Mouse (Mus musculus): ENCODE data around the gene Ifitm6. TPM values are rescaled to one million over a fixed set of nuclear protein-coding genes. Genes with fewer than 3 reads are reported as not detected.
"Not testable (repeated sequence)": the region's sequence is repeated elsewhere in the genome, so short reads cannot be mapped to it uniquely, and the experiment has no call there.

The Ifitm6 gene
- 0.27 and 0.37 TPM in 2 replicates for polyA plus RNA-seq (2014; fragmentation: Nextera tagmentation; extraction: Ambion mirVana)

DNA sequence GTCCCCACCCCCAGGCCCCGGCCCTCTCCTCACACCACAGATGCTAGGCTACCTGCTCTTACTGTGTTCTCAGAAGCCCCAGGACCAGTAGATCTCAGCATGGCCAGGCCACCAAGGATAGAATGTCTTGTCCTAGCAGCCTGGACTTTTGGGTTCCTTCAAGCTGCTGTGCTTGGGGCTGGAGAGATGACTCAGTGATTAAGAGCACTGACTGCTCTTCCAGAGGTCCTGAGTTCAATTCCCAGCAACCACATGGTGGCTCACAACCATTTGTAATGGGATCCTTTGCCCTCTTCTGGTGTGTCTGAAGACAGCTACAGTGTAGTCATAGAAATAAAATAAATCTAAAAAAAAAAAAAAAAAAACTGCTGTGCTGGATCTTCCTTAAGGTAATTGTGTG is at the start of gene Ifitm6:
Gene Ifitm6 (minus strand): TSS at position 101 of the 400 bp plus-strand sequence.
- not testable (repeated sequence) for H3K4me2 ChIP-seq (ENCODE audit: low read length); DNase-seq (ENCODE audit: low spot score); H3K27ac ChIP-seq (ENCODE audit: low read depth, low read length); H3K36me3 ChIP-seq (ENCODE audit: control insufficient read depth, insufficient read depth, low read length); H3K4me1 ChIP-seq (ENCODE audit: control insufficient read depth, insufficient read depth, low read length); H3K9ac ChIP-seq (ENCODE audit: low read length); H3K27me3 ChIP-seq (replicated peaks; ENCODE audit: control insufficient read depth, insufficient read depth, low read length); ATAC-seq; H3K4me3 ChIP-seq (ENCODE audit: low read depth, low read length); H3K9me3 ChIP-seq (replicated peaks; ENCODE audit: control insufficient read depth, low read length)
- WGBS: 92% methylated on average over 1 of the region's 1 CpGs

DNA sequence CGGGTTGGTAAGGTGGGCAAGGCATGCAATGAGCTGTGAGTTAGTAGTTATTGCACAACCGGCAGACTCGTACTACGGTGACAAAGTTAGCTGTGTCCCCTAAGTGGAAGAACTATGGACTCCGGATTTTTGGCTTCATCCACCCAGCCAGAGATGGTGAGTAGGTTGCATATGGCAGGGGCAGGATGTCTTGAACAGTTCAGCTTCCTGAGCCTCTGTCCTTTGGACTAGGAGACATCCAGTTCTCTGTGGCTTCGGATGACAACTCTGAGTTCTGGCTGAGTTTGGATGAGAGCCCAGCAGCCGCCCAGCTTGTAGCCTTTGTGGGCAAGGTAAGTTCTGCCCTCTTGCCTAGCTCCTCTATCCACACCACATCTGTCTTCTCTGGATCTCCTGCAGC is 46.9 kb upstream of the Ifitm6 start:
- ATAC-seq (no peak), DNase-seq (ENCODE audit: low spot score) (no peak)
- H3K4me3 ChIP-seq (ENCODE audit: low read depth, low read length): no peak overlapping the region
- no peaks in the 10 kb centered on the region for H3K27me3 ChIP-seq (replicated peaks; ENCODE audit: control insufficient read depth, insufficient read depth, low read length)
- no peak overlapping the region for H3K27ac ChIP-seq (ENCODE audit: low read depth, low read length)
- H3K4me2 ChIP-seq (ENCODE audit: low read length): no peak overlapping the region
- H3K4me1 ChIP-seq (ENCODE audit: control insufficient read depth, insufficient read depth, low read length): peaks cover 17% of the 10 kb centered on the region; the same call in 1 of the 2 replicates
- H3K36me3 ChIP-seq (ENCODE audit: control insufficient read depth, insufficient read depth, low read length): peaks cover 54% of the 10 kb centered on the region
- WGBS: 96% methylated on average over 7 of the region's 7 CpGs
- H3K9ac ChIP-seq (ENCODE audit: low read length): no peak overlapping the region
- H3K9me3 ChIP-seq (replicated peaks; ENCODE audit: control insufficient read depth, low read length): no peaks in the 10 kb centered on the region

DNA sequence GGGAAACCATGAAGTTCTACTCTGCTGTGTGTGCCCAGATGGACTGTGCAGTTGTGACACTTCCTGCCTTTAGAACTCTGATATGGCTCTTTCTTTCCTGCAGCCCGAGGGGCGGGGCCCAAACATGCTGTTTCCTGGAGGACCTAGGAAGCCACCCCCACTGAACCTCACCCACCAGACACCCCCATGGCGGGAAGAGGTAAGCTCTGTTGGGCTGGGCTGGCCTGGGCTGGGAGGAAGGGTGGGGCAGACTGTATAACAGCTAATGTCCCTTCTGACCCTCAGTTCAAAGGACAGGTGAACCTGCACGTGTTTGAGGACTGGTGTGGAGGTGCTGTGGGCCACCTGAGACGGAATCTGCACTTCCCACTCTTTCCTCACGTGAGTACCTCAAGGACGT is 46.5 kb upstream of the Ifitm6 start:
- Histone ChIP-seq H3K27me3 (replicated peaks; ENCODE audit: control insufficient read depth, insufficient read depth, low read length) (no peaks in the 10 kb centered on the region), H3K9ac (ENCODE audit: low read length) (no peak overlapping the region), H3K4me2 (ENCODE audit: low read length) (no peak overlapping the region), H3K4me1 (ENCODE audit: control insufficient read depth, insufficient read depth, low read length) (peaks cover 17% of the 10 kb centered on the region; the same call in 1 of the 2 replicates), H3K9me3 (replicated peaks; ENCODE audit: control insufficient read depth, low read length) (no peaks in the 10 kb centered on the region), H3K4me3 (ENCODE audit: low read depth, low read length) (no peak overlapping the region), H3K27ac (ENCODE audit: low read depth, low read length) (no peak overlapping the region), H3K36me3 (ENCODE audit: control insufficient read depth, insufficient read depth, low read length) (peaks cover 54% of the 10 kb centered on the region)
- WGBS: 93% methylated on average over 7 of the region's 7 CpGs
- ATAC-seq: no peak
- DNase-seq (ENCODE audit: low spot score): no peak

DNA sequence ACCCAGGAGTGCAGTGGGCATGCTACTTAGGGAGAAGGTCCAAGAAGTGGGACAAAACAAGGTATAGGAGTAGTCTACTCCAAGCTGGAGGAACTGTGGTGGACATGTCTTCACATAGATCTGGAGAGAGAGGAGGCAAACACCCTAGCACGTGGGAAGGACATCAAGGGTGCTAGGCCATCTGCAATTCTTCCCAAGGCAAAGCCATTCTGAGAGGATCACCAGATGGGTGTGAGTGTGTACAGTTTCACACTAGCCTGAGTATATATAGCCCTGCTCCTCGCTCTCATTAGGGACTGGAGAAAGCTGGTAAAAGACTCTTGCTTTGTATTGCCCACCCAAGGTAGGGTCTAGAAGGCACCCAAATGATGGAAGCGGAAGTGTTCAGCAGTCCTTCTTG is 45.6 kb upstream of the Ifitm6 start:
- Histone ChIP-seq H3K9me3 (replicated peaks; ENCODE audit: control insufficient read depth, low read length) (no peaks in the 10 kb centered on the region), H3K9ac (ENCODE audit: low read length) (no peak overlapping the region), H3K27ac (ENCODE audit: low read depth, low read length) (no peak overlapping the region), H3K4me2 (ENCODE audit: low read length) (no peak overlapping the region), H3K27me3 (replicated peaks; ENCODE audit: control insufficient read depth, insufficient read depth, low read length) (no peaks in the 10 kb centered on the region), H3K36me3 (ENCODE audit: control insufficient read depth, insufficient read depth, low read length) (peaks cover 48% of the 10 kb centered on the region), H3K4me1 (ENCODE audit: control insufficient read depth, insufficient read depth, low read length) (peaks cover 17% of the 10 kb centered on the region; the same call in 1 of the 2 replicates), H3K4me3 (ENCODE audit: low read depth, low read length) (no peak overlapping the region)
- WGBS: 89% methylated on average over 3 of the region's 3 CpGs
- no peak for ATAC-seq
- no peak for DNase-seq (ENCODE audit: low spot score)

DNA sequence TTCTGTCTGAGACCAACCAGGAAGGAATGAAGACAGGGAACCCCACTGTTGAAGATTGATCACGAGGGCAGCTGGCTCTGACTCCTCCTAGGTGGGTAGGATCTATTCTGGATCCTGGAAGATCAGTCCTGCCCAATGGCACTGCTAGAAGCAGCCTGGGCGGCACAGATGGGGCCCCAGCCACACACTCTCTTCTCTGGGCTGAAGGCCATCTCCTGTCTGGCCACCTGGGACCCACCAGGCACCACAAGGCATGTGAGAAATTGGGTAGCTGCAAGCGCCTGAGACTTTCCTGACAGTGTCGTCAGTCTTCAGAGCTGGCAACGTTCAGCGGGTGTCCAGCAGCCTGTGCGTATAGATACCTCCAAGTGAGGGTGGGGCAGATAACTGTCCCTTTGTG is 44.8 kb upstream of the Ifitm6 start:
- no peak for DNase-seq (ENCODE audit: low spot score)
- H3K4me3 ChIP-seq (ENCODE audit: low read depth, low read length): peak overlapping the region; percentile 94; the same call in 1 of the 2 replicates
- no peak for ATAC-seq
- WGBS: 82% methylated on average over 7 of the region's 7 CpGs
- H3K9me3 ChIP-seq (replicated peaks; ENCODE audit: control insufficient read depth, low read length): no peaks in the 10 kb centered on the region
- H3K27ac ChIP-seq (ENCODE audit: low read depth, low read length): no peak overlapping the region
- peaks cover 40% of the 10 kb centered on the region for H3K36me3 ChIP-seq (ENCODE audit: control insufficient read depth, insufficient read depth, low read length)
- no peaks in the 10 kb centered on the region for H3K27me3 ChIP-seq (replicated peaks; ENCODE audit: control insufficient read depth, insufficient read depth, low read length)
- H3K9ac ChIP-seq (ENCODE audit: low read length): peak overlapping the region; percentile 8; the same call in 1 of the 2 replicates
- peaks cover 17% of the 10 kb centered on the region; the same call in 1 of the 2 replicates for H3K4me1 ChIP-seq (ENCODE audit: control insufficient read depth, insufficient read depth, low read length)
- peak overlapping the region; percentile 82; the same call in 1 of the 2 replicates for H3K4me2 ChIP-seq (ENCODE audit: low read length)

DNA sequence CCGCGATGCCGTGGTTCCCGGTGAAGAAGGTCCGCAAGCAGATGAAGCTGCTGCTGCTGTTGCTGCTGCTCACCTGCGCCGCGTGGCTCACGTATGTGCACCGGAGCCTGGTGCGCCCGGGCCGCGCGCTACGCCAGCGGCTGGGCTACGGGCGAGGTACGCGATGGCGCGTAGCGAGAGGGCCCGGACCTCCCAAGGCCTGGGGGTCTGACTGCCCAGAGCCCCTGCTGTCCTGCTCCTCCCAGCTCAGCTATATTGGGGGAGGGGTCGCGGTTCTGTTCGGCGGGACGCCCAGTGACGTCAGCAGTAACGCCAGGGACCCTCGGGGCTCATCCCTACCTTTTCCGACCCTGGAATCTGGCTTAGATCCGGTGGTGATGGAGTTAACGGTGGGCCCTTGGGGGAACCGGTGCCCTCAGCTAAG is 43.6 kb upstream of the Ifitm6 start:
- peak; percentile 39 for DNase-seq (ENCODE audit: low spot score)
- Histone ChIP-seq H3K4me2 (ENCODE audit: low read length) (peak overlapping the region; percentile 82), H3K4me3 (ENCODE audit: low read depth, low read length) (peak overlapping the region; percentile 94), H3K27me3 (replicated peaks; ENCODE audit: control insufficient read depth, insufficient read depth, low read length) (no peaks in the 10 kb centered on the region), H3K36me3 (ENCODE audit: control insufficient read depth, insufficient read depth, low read length) (peaks cover 27% of the 10 kb centered on the region), H3K4me1 (ENCODE audit: control insufficient read depth, insufficient read depth, low read length) (peaks cover 17% of the 10 kb centered on the region; the same call in 1 of the 2 replicates), H3K9ac (ENCODE audit: low read length) (peak overlapping the region; percentile 97), H3K9me3 (replicated peaks; ENCODE audit: control insufficient read depth, low read length) (no peaks in the 10 kb centered on the region), H3K27ac (ENCODE audit: low read depth, low read length) (peak overlapping the region; percentile 80)
- WGBS: under 1% methylated on average over 37 of the region's 37 CpGs
- ATAC-seq: peak; percentile 66

DNA sequence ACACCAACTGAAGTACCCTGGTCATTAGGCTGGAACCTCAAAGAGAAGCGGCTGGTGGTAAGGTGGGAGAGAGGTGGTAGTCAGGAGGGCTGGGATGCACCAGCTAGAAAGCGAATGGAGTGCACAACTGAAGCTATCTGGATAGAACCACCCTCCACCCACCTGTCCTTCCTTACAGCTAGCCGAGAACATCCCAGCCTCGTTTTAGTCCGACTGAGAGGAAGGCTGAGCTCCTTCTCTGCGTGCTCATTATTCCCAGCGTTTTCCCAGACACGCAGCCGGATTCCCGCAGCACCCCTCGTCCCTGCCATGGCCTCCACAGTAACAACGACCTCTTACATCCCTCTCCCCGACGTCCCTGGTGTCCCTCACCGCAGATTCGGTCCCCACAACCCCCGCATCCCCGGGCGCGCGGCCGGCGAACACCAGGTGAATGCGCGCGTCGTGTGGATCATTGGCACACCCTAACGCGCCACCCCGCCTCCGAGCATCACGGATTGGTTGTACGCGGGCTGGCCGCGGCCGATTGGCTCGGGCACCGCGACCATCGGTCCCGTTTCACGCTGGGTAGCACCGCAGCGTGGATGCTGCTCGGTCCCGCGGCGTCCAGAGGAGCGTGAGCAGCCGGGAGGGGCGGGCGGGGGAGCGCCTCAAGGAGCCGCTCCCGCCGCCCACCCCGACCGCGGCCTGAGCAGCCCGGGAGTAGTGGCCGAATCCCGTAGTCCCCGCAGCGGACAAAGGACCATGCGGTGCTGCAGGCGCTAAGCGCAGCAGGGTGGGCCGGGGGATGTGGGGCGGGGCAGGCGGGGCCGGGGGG is 42.9 kb upstream of the Ifitm6 start, which contains the start of gene B4galnt4:
Gene B4galnt4 (plus strand): TSS at position 679 of the 817 bp plus-strand sequence.
- H3K36me3 ChIP-seq (ENCODE audit: control insufficient read depth, insufficient read depth, low read length): peaks cover 21% of the 10 kb centered on the region
- peak within 1 kb of the TSS; percentile 97 for H3K9ac ChIP-seq (ENCODE audit: low read length)
- H3K4me1 ChIP-seq (ENCODE audit: control insufficient read depth, insufficient read depth, low read length): peaks cover 17% of the 10 kb centered on the region; the same call in 1 of the 2 replicates
- no peaks in the 10 kb centered on the region for H3K9me3 ChIP-seq (replicated peaks; ENCODE audit: control insufficient read depth, low read length)
- ATAC-seq (peak; percentile 99), DNase-seq (ENCODE audit: low spot score) (peak; percentile 96)
- no peaks in the 10 kb centered on the region for H3K27me3 ChIP-seq (replicated peaks; ENCODE audit: control insufficient read depth, insufficient read depth, low read length)
- H3K4me3 ChIP-seq (ENCODE audit: low read depth, low read length): peak within 1 kb of the TSS; percentile 94
- peak within 1 kb of the TSS; percentile 82 for H3K4me2 ChIP-seq (ENCODE audit: low read length)
- H3K27ac ChIP-seq (ENCODE audit: low read depth, low read length): peak within 1 kb of the TSS; percentile 80
- under 1% methylated on average over 67 of the region's 72 CpGs for WGBS

DNA sequence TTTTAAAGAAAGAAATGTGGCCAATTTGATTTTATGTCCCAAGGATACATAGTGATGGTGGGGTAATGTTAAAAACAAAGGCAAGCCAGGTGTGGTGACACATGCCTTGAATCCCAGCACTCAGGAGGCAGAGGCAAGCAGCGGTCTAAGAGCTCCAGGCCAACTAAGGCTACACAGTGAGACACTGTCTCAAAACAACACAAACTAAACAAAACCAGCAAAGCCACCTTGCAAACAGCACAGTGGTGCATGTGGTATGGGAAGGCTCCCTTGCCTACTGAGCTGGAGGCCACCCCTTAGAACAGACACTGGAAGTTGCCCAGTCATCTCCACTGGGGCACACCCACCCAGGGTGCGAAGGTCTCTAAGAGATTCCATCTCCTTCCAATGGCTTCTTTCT is 42.2 kb upstream of the Ifitm6 start:
- WGBS: 66% methylated on average over 2 of the region's 2 CpGs
- Histone ChIP-seq H3K27me3 (replicated peaks; ENCODE audit: control insufficient read depth, insufficient read depth, low read length) (no peaks in the 10 kb centered on the region), H3K9ac (ENCODE audit: low read length) (peak overlapping the region; percentile 97), H3K4me2 (ENCODE audit: low read length) (peak overlapping the region; percentile 82), H3K36me3 (ENCODE audit: control insufficient read depth, insufficient read depth, low read length) (peaks cover 14% of the 10 kb centered on the region), H3K9me3 (replicated peaks; ENCODE audit: control insufficient read depth, low read length) (no peaks in the 10 kb centered on the region), H3K27ac (ENCODE audit: low read depth, low read length) (peak overlapping the region; percentile 80), H3K4me3 (ENCODE audit: low read depth, low read length) (peak overlapping the region; percentile 94), H3K4me1 (ENCODE audit: control insufficient read depth, insufficient read depth, low read length) (peaks cover 17% of the 10 kb centered on the region; the same call in 1 of the 2 replicates)
- no peak for DNase-seq (ENCODE audit: low spot score)
- ATAC-seq: no peak
